Comparison of ENCODE assay signal across 10 mouse cellular contexts in the genomic region with DNA sequence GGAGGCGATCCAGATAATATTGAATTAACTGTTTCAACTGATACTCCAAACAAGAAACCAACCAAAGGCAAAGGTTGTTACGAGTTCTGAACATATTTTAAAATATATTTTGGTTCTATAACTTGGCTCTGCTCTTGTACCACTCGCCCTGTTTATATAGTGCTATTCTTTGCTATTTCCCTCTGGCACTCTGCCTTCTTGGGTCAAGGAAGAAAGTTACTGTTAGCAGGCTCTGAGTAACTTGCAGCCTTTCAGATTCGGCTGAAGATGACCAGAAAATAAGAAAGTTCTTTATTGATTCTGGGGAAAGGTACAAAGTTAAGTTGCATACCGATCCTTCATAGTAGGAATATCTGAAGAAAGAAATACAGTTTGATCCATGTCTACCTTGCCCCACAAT. TPM values are rescaled to one million over a fixed set of nuclear protein-coding genes. Genes with fewer than 3 reads are reported as not detected.
A peak's percentile ranks its signal among the peaks of the same experiment; 100 is the strongest.
DNase-seq lines count a peak whose midpoint lies in the region; ATAC-seq and TF ChIP-seq lines count a peak whose summit lies in the region.
"Had no signal": no experiment of that assay in that cellular context is flagged by ENCODE, and none has a peak within 500 bp of the region (broad histone marks: within the 10 kb centered on the region; RNA-seq: fewer than 3 reads in every experiment).

No protein-coding gene starts in this region.

- no peaks in the 10 kb centered on the region for H3K9me3 ChIP-seq in heart, embryonic 10.5 days
- no peaks in the 10 kb centered on the region for H3K9me3 ChIP-seq in E14TG2a.4 (ENCODE audit: low read length)
- H3K9me3 ChIP-seq in hindbrain, embryonic 10.5 days = no peaks in the 10 kb centered on the region
- no peaks in the 10 kb centered on the region for H3K9me3 ChIP-seq in liver, postnatal 0 days (ENCODE audit: low read length)

- no peak for ATAC-seq in liver, postnatal 0 days

- peaks cover 8% of the 10 kb centered on the region; the same call in 1 of the 2 replicates for H3K36me3 ChIP-seq in heart, embryonic 10.5 days
- peaks cover 34% of the 10 kb centered on the region for H3K36me3 ChIP-seq in E14TG2a.4 (ENCODE audit: insufficient read depth, low read length)
- H3K36me3 ChIP-seq in hindbrain, embryonic 10.5 days = peaks cover 25% of the 10 kb centered on the region
- peaks cover 3% of the 10 kb centered on the region; the same call in 1 of the 2 replicates for H3K36me3 ChIP-seq in liver, postnatal 0 days (replicated peaks; ENCODE audit: insufficient read depth, low read length)

- 77% methylated on average over 5 of the region's 5 CpGs for WGBS in heart, embryonic 10.5 days
- WGBS in hindbrain, embryonic 10.5 days = 75% methylated on average over 5 of the region's 5 CpGs
- 46% methylated on average over 5 of the region's 5 CpGs for WGBS in liver, postnatal 0 days (ENCODE audit: insufficient replicate concordance)

- H3K9ac ChIP-seq in liver, postnatal 0 days (replicated peaks) = peak overlapping the region; percentile 36; the same call in 1 of the 2 replicates

- H3K4me1 ChIP-seq in heart, embryonic 10.5 days = peaks cover 16% of the 10 kb centered on the region
- peaks cover 31% of the 10 kb centered on the region for H3K4me1 ChIP-seq in E14TG2a.4 (replicated peaks; ENCODE audit: low read depth, low read length)
- peaks cover 18% of the 10 kb centered on the region for H3K4me1 ChIP-seq in hindbrain, embryonic 10.5 days (replicated peaks)
- peaks cover 10% of the 10 kb centered on the region for H3K4me1 ChIP-seq in liver, postnatal 0 days (ENCODE audit: insufficient read depth)

- H3K4me3 ChIP-seq in heart, embryonic 10.5 days = peak overlapping the region; percentile 84
- peak overlapping the region; percentile 95 for H3K4me3 ChIP-seq in E14TG2a.4 (replicated peaks; ENCODE audit: low read length)
- H3K4me3 ChIP-seq in hindbrain, embryonic 10.5 days = peak overlapping the region; percentile 90
- H3K4me3 ChIP-seq in liver, postnatal 0 days (ENCODE audit: low read depth, low read length) = peak overlapping the region; percentile 83

- TF ChIP-seq EP300 in liver, postnatal 0 days (IDR thresholded peaks at IDR 0.05; ENCODE audit: low read depth) = no peak

- H3K27me3 ChIP-seq in heart, embryonic 10.5 days (ENCODE audit: insufficient read depth, poor library complexity, severe bottlenecking) = no peaks in the 10 kb centered on the region
- H3K27me3 ChIP-seq in E14TG2a.4 (ENCODE audit: insufficient read depth, low read length) = no peaks in the 10 kb centered on the region
- no peaks in the 10 kb centered on the region for H3K27me3 ChIP-seq in hindbrain, embryonic 10.5 days (ENCODE audit: insufficient read depth, poor library complexity, severe bottlenecking)
- H3K27me3 ChIP-seq in liver, postnatal 0 days (ENCODE audit: insufficient read depth, low read length) = no peaks in the 10 kb centered on the region

- H3K27ac ChIP-seq in heart, embryonic 10.5 days = 0 out of 2 replicates have a peak overlapping the region, but pooled peaks have one; percentile 98
- H3K27ac ChIP-seq in hindbrain, embryonic 10.5 days = no peak overlapping the region
- no peak overlapping the region for H3K27ac ChIP-seq in liver, postnatal 0 days (ENCODE audit: low read depth)

- DNase-seq in heart, embryonic 10.5 days (ENCODE audit: low spot score) = no peak
- DNase-seq in heart, adult 18-20 months = no peak
- no peak for DNase-seq in hindbrain, embryonic 10.5 days (ENCODE audit: low spot score)
- DNase-seq in liver, postnatal 0 days = no peak
- no peak for DNase-seq in cerebellum, adult 11 months
- no peak for DNase-seq in layer of hippocampus, postnatal 36 days
- no peak for DNase-seq in kidney, adult 8-10 months
- DNase-seq: B cell, adult 2 months; kidney, adult 11 months had no signal

- H3K4me2 ChIP-seq in liver, postnatal 0 days (ENCODE audit: low read depth, low read length) = peak overlapping the region; percentile 82

- no peak for TF ChIP-seq CTCF in E14TG2a.4 (conservative IDR thresholded peaks at IDR 0.05; ENCODE audit: low read length)
- no peak for TF ChIP-seq CTCF in liver, postnatal 0 days (IDR thresholded peaks at IDR 0.05; ENCODE audit: low read depth)

RNA-seq across cellular contexts. Expression of a gene that starts 1.4 kb away (rescaled TPM):
- polyA plus RNA-seq in heart, embryonic 10.5 days (2016; fragmentation: Nextera tagmentation; extraction: Ambion mirVana) = 37.5 and 55.3 TPM in 2 replicates
- total RNA-seq in heart, adult 18-20 months (2021) = 10 to 100 TPM; 19.4 to 20.9 TPM
- polyA plus RNA-seq in hindbrain, embryonic 10.5 days (2016; fragmentation: Nextera tagmentation; extraction: Ambion mirVana) = 47.1 and 61.7 TPM in 2 replicates
- polyA plus RNA-seq in liver, postnatal 0 days (2015; fragmentation: Nextera tagmentation; extraction: Ambion mirVana) = 12.3 and 12.4 TPM in 2 replicates
- 10 to 100 TPM; 52.0 to 57.4 TPM for total RNA-seq in layer of hippocampus, postnatal 36 days (2021)

RNA-seq across cellular contexts. Expression of a gene that starts 40.5 kb away (rescaled TPM):
- 25.5 and 31.7 TPM in 2 replicates for polyA plus RNA-seq in heart, embryonic 10.5 days (2016; fragmentation: Nextera tagmentation; extraction: Ambion mirVana)
- total RNA-seq in heart, adult 18-20 months (2021) = 10 to 100 TPM; 20.1 to 20.2 TPM
- polyA plus RNA-seq in hindbrain, embryonic 10.5 days (2016; fragmentation: Nextera tagmentation; extraction: Ambion mirVana) = 33.5 and 37.1 TPM in 2 replicates
- 7.2 TPM in 2 replicates for polyA plus RNA-seq in liver, postnatal 0 days (2015; fragmentation: Nextera tagmentation; extraction: Ambion mirVana)
- total RNA-seq in layer of hippocampus, postnatal 36 days (2021) = 10 to 100 TPM; 41.6 to 43.8 TPM
